Mouse (Mus musculus) heart, embryonic 15.5 days (tissue): ENCODE measurements around the gene Thop1. TPM values are rescaled to one million over a fixed set of nuclear protein-coding genes. Genes with fewer than 3 reads are reported as not detected.
A peak's percentile ranks its signal among the peaks of the same experiment; 100 is the strongest.

Experiments used
- ATAC-seq: fragments of 200-750 bp; cut with Nextera tagmentation; replicated peaks from 2 replicates; pipeline ENCODE4 v1.8.0; 2017; ENCODE audit warnings: low read depth, moderate TSS enrichment; ENCODE audit not compliant: insufficient number of reproducible peaks, insufficient read depth, low FRiP score
- H3K27ac ChIP-seq: fragments of 300-500 bp; sonication (generic); 2 replicates; pipeline ENCODE4 v1.5.1; 2015; ENCODE audit warnings: mild to moderate bottlenecking, inconsistent platforms
- H3K27me3 ChIP-seq: fragments of 300-500 bp; sonication (generic); 2 replicates; pipeline ENCODE4 v1.6.1; 2015; ENCODE audit warnings: inconsistent platforms
- H3K36me3 ChIP-seq: fragments of 300-500 bp; sonication (generic); 2 replicates; pipeline ENCODE4 v1.6.1; 2015; ENCODE audit warnings: mild to moderate bottlenecking, inconsistent platforms
- H3K4me1 ChIP-seq: fragments of 300-500 bp; sonication (generic); replicated peaks from 2 replicates; pipeline ENCODE4 v1.6.1; 2015; ENCODE audit warnings: inconsistent platforms
- H3K4me2 ChIP-seq: fragments of 300-500 bp; sonication (generic); 2 replicates; pipeline ENCODE4 v1.6.1; 2015; ENCODE audit warnings: inconsistent platforms, mild to moderate bottlenecking, moderate library complexity
- H3K4me3 ChIP-seq: fragments of 300-500 bp; sonication (generic); 2 replicates; pipeline ENCODE4 v1.5.1; 2015; ENCODE audit warnings: mild to moderate bottlenecking, inconsistent platforms
- H3K9ac ChIP-seq: fragments of 300-500 bp; sonication (generic); 2 replicates; pipeline ENCODE4 v1.6.1; 2015; ENCODE audit warnings: mild to moderate bottlenecking, inconsistent platforms
- H3K9me3 ChIP-seq: fragments of 300-500 bp; sonication (generic); replicated peaks from 2 replicates; pipeline ENCODE4 v1.6.1; 2016; ENCODE audit warnings: inconsistent platforms
- WGBS: fragments of 180-500 bp; shearing (Covaris S2); methylation state at CpG from one replicate; pipeline ENCODE4 v1.1.7; 2015; ENCODE audit warnings: mixed read lengths; 5-methylcytosine and 5-hydroxymethylcytosine counted together
- polyA plus RNA-seq: library from polyadenylated mRNA; unstranded; fragments of >200 nt; fragmentation: Nextera tagmentation; extraction: Ambion mirVana; gene quantifications from 2 replicates; pipeline ENCODE4 v1.2.1, GENCODE M21; 2015

Gene Thop1
- 22.3 and 31.6 TPM in 2 replicates for polyA plus RNA-seq

GRCm38 (mm10) chr10:81069836-81070235, at the start of gene Thop1:
TSS of gene Thop1 (plus strand) at chr10:81070035.
- Histone ChIP-seq H3K27ac (peak within 1 kb of the TSS; percentile 43), H3K9me3 (no peaks in the 10 kb centered on the region), H3K4me3 (peak within 1 kb of the TSS; percentile 73), H3K36me3 (peaks cover 6% of the 10 kb centered on the region; the same call in 1 of the 2 replicates), H3K4me2 (peak within 1 kb of the TSS; percentile 88), H3K4me1 (peaks cover 10% of the 10 kb centered on the region), H3K27me3 (no peaks in the 10 kb centered on the region), H3K9ac (peak within 1 kb of the TSS; percentile 83)
- ATAC-seq: peak; percentile 93
- WGBS: under 1% methylated on average over 35 of the region's 35 CpGs

- Histone ChIP-seq H3K4me2 (no peak overlapping the region), H3K4me3 (no peak overlapping the region), H3K4me1 (peaks cover 2% of the 10 kb centered on the region; the same call in 1 of the 2 replicates), H3K27ac (no peak overlapping the region), H3K9me3 (no peaks in the 10 kb centered on the region), H3K9ac (no peak overlapping the region), H3K27me3 (peaks cover 48% of the 10 kb centered on the region), H3K36me3 (no peaks in the 10 kb centered on the region)
- 40% methylated on average over 2 of the region's 2 CpGs for WGBS
- no peak for ATAC-seq
Observed at GRCm38 (mm10) chr10:81020207-81020606, 49.6 kb upstream of the Thop1 start.

- H3K4me1 ChIP-seq: peaks cover 3% of the 10 kb centered on the region; the same call in 1 of the 2 replicates
- no peaks in the 10 kb centered on the region for H3K9me3 ChIP-seq
- H3K27me3 ChIP-seq: peaks cover 58% of the 10 kb centered on the region
- no peak overlapping the region for H3K27ac ChIP-seq
- H3K9ac ChIP-seq: no peak overlapping the region
- H3K4me3 ChIP-seq: no peak overlapping the region
- no peaks in the 10 kb centered on the region for H3K36me3 ChIP-seq
- 7% methylated on average over 26 of the region's 26 CpGs for WGBS
- H3K4me2 ChIP-seq: peak overlapping the region; percentile 33; the same call in 1 of the 2 replicates
- ATAC-seq: no peak
Observed at GRCm38 (mm10) chr10:81021547-81022110, 48.2 kb upstream of the Thop1 start.

- WGBS: 56% methylated on average over 8 of the region's 8 CpGs
Observed at GRCm38 (mm10) chr10:81022744-81023143, 47.1 kb upstream of the Thop1 start.

GRCm38 (mm10) chr10:81024346-81024937, 45.4 kb upstream of the Thop1 start:
- H3K27ac ChIP-seq: no peak overlapping the region

More at GRCm38 (mm10) chr10:81022744-81023143, 47.1 kb upstream of the Thop1 start:
- Histone ChIP-seq H3K9ac (no peak overlapping the region), H3K27ac (no peak overlapping the region), H3K4me3 (no peak overlapping the region), H3K4me1 (peaks cover 11% of the 10 kb centered on the region), H3K4me2 (no peak overlapping the region), H3K9me3 (no peaks in the 10 kb centered on the region), H3K27me3 (peaks cover 58% of the 10 kb centered on the region), H3K36me3 (no peaks in the 10 kb centered on the region)
- no peak for ATAC-seq

GRCm38 (mm10) chr10:81025047-81025621, 44.7 kb upstream of the Thop1 start:
- peaks cover 11% of the 10 kb centered on the region for H3K4me1 ChIP-seq
- H3K4me2 ChIP-seq: peak overlapping the region; percentile 47
- WGBS: 4% methylated on average over 37 of the region's 43 CpGs
- H3K36me3 ChIP-seq: no peaks in the 10 kb centered on the region
- no peaks in the 10 kb centered on the region for H3K9me3 ChIP-seq
- peak overlapping the region; percentile 12; the same call in 1 of the 2 replicates for H3K4me3 ChIP-seq
- no peak overlapping the region for H3K9ac ChIP-seq
- peaks cover 58% of the 10 kb centered on the region for H3K27me3 ChIP-seq
- H3K27ac ChIP-seq: no peak overlapping the region
- ATAC-seq: 0 out of 2 replicates have a peak, but pooled peaks have one; percentile 15

More at GRCm38 (mm10) chr10:81024346-81024937, 45.4 kb upstream of the Thop1 start:
- Histone ChIP-seq H3K4me2 (no peak overlapping the region), H3K36me3 (no peaks in the 10 kb centered on the region), H3K27me3 (peaks cover 58% of the 10 kb centered on the region), H3K4me3 (no peak overlapping the region), H3K9me3 (no peaks in the 10 kb centered on the region), H3K4me1 (peaks cover 11% of the 10 kb centered on the region), H3K9ac (no peak overlapping the region)
- ATAC-seq: no peak
- 63% methylated on average over 5 of the region's 5 CpGs for WGBS

- H3K9ac ChIP-seq: no peak within 1 kb of the TSS
- 0 out of 2 replicates have a peak, but pooled peaks cover under 1% of the 10 kb centered on the region for H3K36me3 ChIP-seq
- ATAC-seq: no peak
- H3K27me3 ChIP-seq: peaks cover 55% of the 10 kb centered on the region
- no peaks in the 10 kb centered on the region for H3K9me3 ChIP-seq
- H3K4me1 ChIP-seq: peaks cover 11% of the 10 kb centered on the region
- H3K4me2 ChIP-seq: peak within 1 kb of the TSS; percentile 47
- H3K27ac ChIP-seq: no peak within 1 kb of the TSS
- 47% methylated on average over 12 of the region's 12 CpGs for WGBS
- H3K4me3 ChIP-seq: peak within 1 kb of the TSS; percentile 12; the same call in 1 of the 2 replicates
Observed at GRCm38 (mm10) chr10:81025639-81026275, 44.1 kb upstream of the Thop1 start, which contains the start of gene Diras1. TSS of gene Diras1 (minus strand) at chr10:81025662.

- Histone ChIP-seq H3K4me2 (no peak overlapping the region), H3K9ac (no peak overlapping the region), H3K27me3 (peaks cover 44% of the 10 kb centered on the region), H3K36me3 (0 out of 2 replicates have a peak, but pooled peaks cover 9% of the 10 kb centered on the region), H3K27ac (no peak overlapping the region), H3K4me3 (no peak overlapping the region), H3K4me1 (peaks cover 11% of the 10 kb centered on the region), H3K9me3 (no peaks in the 10 kb centered on the region)
- 90% methylated on average over 5 of the region's 5 CpGs for WGBS
- no peak for ATAC-seq
Observed at GRCm38 (mm10) chr10:81026857-81027256, 43.0 kb upstream of the Thop1 start.

- peaks cover 40% of the 10 kb centered on the region for H3K27me3 ChIP-seq
- no peaks in the 10 kb centered on the region for H3K9me3 ChIP-seq
- no peak overlapping the region for H3K9ac ChIP-seq
- H3K4me2 ChIP-seq: no peak overlapping the region
- no peak overlapping the region for H3K27ac ChIP-seq
- H3K4me1 ChIP-seq: peaks cover 11% of the 10 kb centered on the region
- 37% methylated on average over 4 of the region's 4 CpGs for WGBS
- no peak for ATAC-seq
- 0 out of 2 replicates have a peak, but pooled peaks cover 9% of the 10 kb centered on the region for H3K36me3 ChIP-seq
- H3K4me3 ChIP-seq: no peak overlapping the region
Observed at GRCm38 (mm10) chr10:81027331-81027730, 42.5 kb upstream of the Thop1 start.

- no peak overlapping the region for H3K4me2 ChIP-seq
- H3K4me1 ChIP-seq: peaks cover 11% of the 10 kb centered on the region
- peaks cover 31% of the 10 kb centered on the region for H3K27me3 ChIP-seq
- ATAC-seq: no peak
- H3K9ac ChIP-seq: no peak overlapping the region
- peaks cover 16% of the 10 kb centered on the region; the same call in 1 of the 2 replicates for H3K36me3 ChIP-seq
- no peak overlapping the region for H3K27ac ChIP-seq
- no peak overlapping the region for H3K4me3 ChIP-seq
- H3K9me3 ChIP-seq: no peaks in the 10 kb centered on the region
Observed at GRCm38 (mm10) chr10:81028219-81028618, 41.6 kb upstream of the Thop1 start.

- Histone ChIP-seq H3K4me2 (no peak overlapping the region), H3K4me3 (no peak overlapping the region), H3K4me1 (peaks cover 11% of the 10 kb centered on the region), H3K27me3 (peaks cover 23% of the 10 kb centered on the region), H3K9ac (no peak overlapping the region), H3K27ac (no peak overlapping the region), H3K36me3 (peaks cover 16% of the 10 kb centered on the region; the same call in 1 of the 2 replicates), H3K9me3 (no peaks in the 10 kb centered on the region)
- no peak for ATAC-seq
- 68% methylated on average over 10 of the region's 10 CpGs for WGBS
Observed at GRCm38 (mm10) chr10:81029031-81029430, 40.8 kb upstream of the Thop1 start.
